Mouse (Mus musculus) hindbrain, embryonic 15.5 days (tissue): ENCODE results near the gene Fmnl3. TPM values are rescaled to one million over a fixed set of nuclear protein-coding genes. Genes with fewer than 3 reads are reported as not detected.
A peak's percentile ranks its signal among the peaks of the same experiment; 100 is the strongest.

Experiments
- ATAC-seq: fragments of 200-750 bp; cut with Nextera tagmentation; 2 replicates; pipeline ENCODE4 v1.8.0; 2017; ENCODE audit warnings: low read depth, moderate number of reproducible peaks, moderate TSS enrichment; ENCODE audit not compliant: low FRiP score
- H3K27ac ChIP-seq: fragments of 300-500 bp; sonication (generic); replicated peaks from 2 replicates; pipeline ENCODE4 v1.5.1; 2015; ENCODE audit warnings: mild to moderate bottlenecking, inconsistent platforms
- H3K27me3 ChIP-seq: fragments of 300-500 bp; sonication (generic); 2 replicates; pipeline ENCODE4 v1.6.1; 2015; ENCODE audit warnings: control low read depth, inconsistent platforms
- H3K36me3 ChIP-seq: fragments of 300-500 bp; sonication (generic); 2 replicates; pipeline ENCODE4 v1.6.1; 2015; ENCODE audit warnings: control low read depth, inconsistent platforms
- H3K4me1 ChIP-seq: fragments of 300-500 bp; sonication (generic); replicated peaks from 2 replicates; pipeline ENCODE4 v1.6.1; 2015; ENCODE audit warnings: control low read depth, inconsistent platforms
- H3K4me2 ChIP-seq: fragments of 300-500 bp; sonication (generic); 2 replicates; pipeline ENCODE4 v1.6.1; 2015; ENCODE audit warnings: moderate library complexity, mild to moderate bottlenecking, inconsistent platforms
- H3K4me3 ChIP-seq: fragments of 300-500 bp; sonication (generic); 2 replicates; pipeline ENCODE4 v1.5.1; 2015; ENCODE audit warnings: mild to moderate bottlenecking, inconsistent platforms
- H3K9ac ChIP-seq: fragments of 300-500 bp; sonication (generic); 2 replicates; pipeline ENCODE4 v1.6.1; 2015; ENCODE audit warnings: inconsistent platforms
- H3K9me3 ChIP-seq: fragments of 300-500 bp; sonication (generic); 2 replicates; pipeline ENCODE4 v1.6.1; 2016; ENCODE audit warnings: control low read depth, inconsistent platforms
- WGBS: fragments of 180-500 bp; shearing (Covaris S2); methylation state at CpG from one replicate; pipeline ENCODE4 v1.1.7; 2015; 5-methylcytosine and 5-hydroxymethylcytosine counted together
- polyA plus RNA-seq: library from polyadenylated mRNA; unstranded; fragments of >200 nt; fragmentation: Nextera tagmentation; extraction: Ambion mirVana; gene quantifications from 2 replicates; pipeline ENCODE4 v1.2.1, GENCODE M21; 2015

Gene Fmnl3
- polyA plus RNA-seq, result 8.9 and 9.1 TPM in 2 replicates

DNA sequence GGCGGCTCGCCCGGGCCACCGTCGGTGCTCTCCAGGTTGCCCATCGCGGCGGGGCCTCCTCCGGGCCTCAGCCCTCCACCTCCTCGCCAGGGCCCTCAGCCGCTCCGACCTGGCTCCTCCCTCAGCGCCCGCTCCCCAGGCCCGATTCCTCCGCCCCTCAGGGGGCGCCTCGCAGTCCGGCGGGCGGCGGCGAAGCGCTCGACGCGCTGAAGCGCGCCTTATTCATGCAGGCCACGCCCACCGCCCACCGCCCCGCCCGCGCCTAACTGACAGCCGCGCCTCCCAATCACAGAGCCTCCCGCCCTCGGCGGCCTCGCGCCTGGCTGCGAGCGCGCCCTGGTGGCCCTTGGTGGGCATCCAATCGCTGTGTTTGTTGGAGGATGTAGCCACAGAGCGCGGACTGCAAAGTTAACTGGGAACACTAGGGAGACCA is at the start of gene Fmnl3:
Gene Fmnl3, minus strand, starts transcription at position 224 of the 433 bp plus-strand sequence.
- WGBS, result under 1% methylated on average over 47 of the region's 48 CpGs
- peak within 1 kb of the TSS; percentile 70 for H3K4me2 ChIP-seq
- peak within 1 kb of the TSS; percentile 78 for H3K9ac ChIP-seq
- H3K4me1 ChIP-seq, result peaks cover 21% of the 10 kb centered on the region
- ATAC-seq, result peak; percentile 97
- H3K36me3 ChIP-seq, result no peaks in the 10 kb centered on the region
- peak within 1 kb of the TSS; percentile 86 for H3K27ac ChIP-seq
- H3K4me3 ChIP-seq, result peak within 1 kb of the TSS; percentile 90
- 0 out of 2 replicates have a peak, but pooled peaks cover 2% of the 10 kb centered on the region for H3K27me3 ChIP-seq
- H3K9me3 ChIP-seq, result no peaks in the 10 kb centered on the region

- Histone ChIP-seq H3K27ac (no peak overlapping the region), H3K4me1 (peaks cover 10% of the 10 kb centered on the region)
- 50% methylated on average over 17 of the region's 17 CpGs for WGBS
Measured at GRCm38 (mm10) chr15:99417692-99418271, 47.5 kb upstream of the Fmnl3 start.

GRCm38 (mm10) chr15:99416957-99417356 is 46.7 kb upstream of the Fmnl3 start:
- no peak for ATAC-seq
- no peak overlapping the region for H3K4me3 ChIP-seq
- no peaks in the 10 kb centered on the region for H3K27me3 ChIP-seq
- H3K4me1 ChIP-seq, result peaks cover 10% of the 10 kb centered on the region
- H3K9me3 ChIP-seq, result no peaks in the 10 kb centered on the region
- no peaks in the 10 kb centered on the region for H3K36me3 ChIP-seq
- H3K4me2 ChIP-seq, result no peak overlapping the region; the same call in 1 of the 2 replicates
- no peak overlapping the region for H3K27ac ChIP-seq
- 41% methylated on average over 4 of the region's 4 CpGs for WGBS
- no peak overlapping the region for H3K9ac ChIP-seq

More at GRCm38 (mm10) chr15:99417692-99418271, 47.5 kb upstream of the Fmnl3 start:
- H3K4me2 ChIP-seq, result no peak overlapping the region
- no peaks in the 10 kb centered on the region for H3K27me3 ChIP-seq
- ATAC-seq, result no peak
- H3K9me3 ChIP-seq, result no peaks in the 10 kb centered on the region
- no peak overlapping the region for H3K9ac ChIP-seq
- H3K36me3 ChIP-seq, result no peaks in the 10 kb centered on the region
- H3K4me3 ChIP-seq, result no peak overlapping the region

- no peaks in the 10 kb centered on the region for H3K27me3 ChIP-seq
- H3K9ac ChIP-seq, result no peak overlapping the region
- H3K9me3 ChIP-seq, result no peaks in the 10 kb centered on the region
- no peak overlapping the region for H3K27ac ChIP-seq
- H3K4me1 ChIP-seq, result peaks cover 10% of the 10 kb centered on the region
- peak overlapping the region; percentile 19; the same call in 1 of the 2 replicates for H3K4me2 ChIP-seq
- H3K4me3 ChIP-seq, result no peak overlapping the region
- WGBS, result 21% methylated on average over 13 of the region's 13 CpGs
- H3K36me3 ChIP-seq, result no peaks in the 10 kb centered on the region
- ATAC-seq, result peak; percentile 39; the same call in 1 of the 2 replicates
Measured at GRCm38 (mm10) chr15:99416348-99416882, 46.1 kb upstream of the Fmnl3 start.

DNA sequence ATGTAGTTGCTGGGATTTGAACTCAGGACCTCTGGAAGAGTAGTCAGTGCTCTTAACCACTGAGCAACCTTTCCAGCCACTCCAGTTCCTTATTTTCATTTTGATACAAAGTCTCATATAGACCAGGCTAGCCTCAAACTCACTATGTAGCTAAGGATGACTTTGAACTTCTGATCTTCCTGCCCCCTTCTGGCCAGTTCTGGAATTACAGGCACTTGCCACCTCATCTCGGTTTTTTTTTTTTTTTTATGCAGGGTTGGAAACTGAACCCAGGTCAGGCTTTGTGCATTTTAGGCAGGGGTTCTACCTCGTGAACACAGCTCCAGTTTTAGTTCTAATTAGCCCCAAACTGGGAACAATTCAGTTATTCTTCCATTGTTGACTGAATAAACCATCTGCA is 45.5 kb upstream of the Fmnl3 start:
- no peak overlapping the region for H3K4me2 ChIP-seq
- H3K27me3 ChIP-seq, result no peaks in the 10 kb centered on the region
- H3K9me3 ChIP-seq, result no peaks in the 10 kb centered on the region
- no peak overlapping the region for H3K9ac ChIP-seq
- H3K36me3 ChIP-seq, result no peaks in the 10 kb centered on the region
- ATAC-seq, result no peak
- no peak overlapping the region for H3K4me3 ChIP-seq
- no peak overlapping the region for H3K27ac ChIP-seq
- H3K4me1 ChIP-seq, result peaks cover 9% of the 10 kb centered on the region
- 25% methylated on average over 2 of the region's 2 CpGs for WGBS

DNA sequence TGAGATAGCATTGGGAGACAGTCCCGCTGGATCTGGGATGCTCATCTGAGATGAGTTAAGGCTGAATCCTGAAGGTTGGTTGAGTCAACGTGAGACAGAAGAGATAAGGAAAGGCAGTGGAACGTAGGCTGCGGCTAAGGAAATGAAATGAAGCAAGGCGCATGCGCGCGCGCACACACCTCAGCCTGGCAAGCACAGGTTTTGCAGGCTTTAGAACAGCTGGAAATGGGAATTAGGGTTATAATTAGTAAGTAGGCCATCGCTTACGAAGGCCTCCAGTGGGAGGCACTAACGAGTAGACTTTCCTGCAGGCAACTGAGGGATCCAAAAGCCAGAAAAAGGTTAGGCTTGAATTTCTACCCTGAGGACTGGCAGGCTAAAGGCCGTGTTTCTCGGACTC is 41.5 kb upstream of the Fmnl3 start:
- Histone ChIP-seq H3K4me1 (peaks cover 3% of the 10 kb centered on the region), H3K4me2 (no peak overlapping the region), H3K9me3 (no peaks in the 10 kb centered on the region), H3K27ac (no peak overlapping the region), H3K36me3 (peaks cover 30% of the 10 kb centered on the region), H3K27me3 (no peaks in the 10 kb centered on the region), H3K9ac (no peak overlapping the region), H3K4me3 (no peak overlapping the region)
- no peak for ATAC-seq
- 59% methylated on average over 14 of the region's 14 CpGs for WGBS

DNA sequence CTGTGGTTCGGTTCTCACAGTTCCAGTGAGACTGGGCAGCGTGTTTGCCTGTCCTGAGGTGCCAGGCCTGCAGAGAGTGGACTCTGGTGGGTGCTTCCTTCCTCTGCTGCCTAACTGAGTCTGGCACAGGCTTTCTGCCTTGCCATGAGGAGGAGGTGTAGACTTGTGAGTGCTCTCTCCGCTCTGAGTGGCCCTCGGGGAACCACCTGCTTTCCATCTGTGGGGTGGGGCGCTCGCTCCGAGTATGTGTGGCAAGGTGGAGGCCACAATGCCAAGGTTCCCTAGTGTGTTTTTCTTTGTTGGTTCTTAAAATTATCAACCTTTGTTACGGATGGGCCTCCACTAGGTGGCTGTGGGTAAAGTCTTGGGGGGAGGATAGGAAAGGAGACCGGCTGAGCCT is 38.6 kb upstream of the Fmnl3 start:
- ATAC-seq, result no peak
- Histone ChIP-seq H3K4me3 (no peak overlapping the region), H3K36me3 (peaks cover 59% of the 10 kb centered on the region), H3K9me3 (no peaks in the 10 kb centered on the region), H3K27ac (no peak overlapping the region), H3K4me2 (no peak overlapping the region), H3K27me3 (no peaks in the 10 kb centered on the region), H3K4me1 (no peaks in the 10 kb centered on the region), H3K9ac (no peak overlapping the region)
- 91% methylated on average over 9 of the region's 9 CpGs for WGBS

DNA sequence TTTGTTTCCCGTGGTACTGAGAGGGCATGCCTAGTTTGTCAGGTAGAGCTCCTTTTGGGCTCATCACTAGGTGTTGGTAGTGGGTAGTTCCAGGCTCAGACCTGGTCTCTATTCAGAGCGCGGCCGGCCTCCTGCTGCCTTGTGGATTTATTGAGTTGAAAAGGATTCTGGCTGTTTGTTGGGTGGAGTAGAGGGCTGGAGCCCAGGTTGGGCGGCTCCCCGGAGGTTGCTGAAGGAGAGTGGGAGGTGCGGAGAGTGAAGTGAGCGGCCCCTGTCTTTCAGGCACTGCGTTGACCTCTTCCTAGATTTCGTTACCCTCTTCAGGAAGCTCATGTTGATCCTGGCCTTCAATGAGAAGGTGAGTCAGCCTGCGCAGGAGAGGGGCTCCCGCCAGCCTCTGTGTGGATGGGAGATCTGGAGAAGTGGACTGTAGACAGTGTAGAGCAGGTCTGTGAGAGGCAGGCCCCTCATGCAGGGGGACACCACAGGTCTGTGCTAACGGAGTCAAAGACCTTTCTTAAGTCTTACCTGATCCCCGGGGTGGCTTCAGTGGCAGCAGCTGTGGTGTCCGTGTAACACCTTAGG is 36.8 kb upstream of the Fmnl3 start:
- Histone ChIP-seq H3K9me3 (no peaks in the 10 kb centered on the region), H3K27ac (no peak overlapping the region), H3K4me1 (no peaks in the 10 kb centered on the region), H3K36me3 (peaks cover 70% of the 10 kb centered on the region), H3K4me3 (no peak overlapping the region), H3K4me2 (no peak overlapping the region), H3K9ac (no peak overlapping the region), H3K27me3 (no peaks in the 10 kb centered on the region)
- no peak for ATAC-seq
- 91% methylated on average over 15 of the region's 15 CpGs for WGBS

- Histone ChIP-seq H3K4me1 (0 out of 2 replicates have a peak, but pooled peaks cover 3% of the 10 kb centered on the region), H3K27me3 (no peaks in the 10 kb centered on the region), H3K9ac (no peak overlapping the region), H3K4me2 (no peak overlapping the region), H3K9me3 (no peaks in the 10 kb centered on the region), H3K27ac (no peak overlapping the region), H3K36me3 (peaks cover 72% of the 10 kb centered on the region), H3K4me3 (no peak overlapping the region)
- ATAC-seq, result no peak
- 89% methylated on average over 9 of the region's 9 CpGs for WGBS
Measured at GRCm38 (mm10) chr15:99405150-99405549, 34.9 kb upstream of the Fmnl3 start.

DNA sequence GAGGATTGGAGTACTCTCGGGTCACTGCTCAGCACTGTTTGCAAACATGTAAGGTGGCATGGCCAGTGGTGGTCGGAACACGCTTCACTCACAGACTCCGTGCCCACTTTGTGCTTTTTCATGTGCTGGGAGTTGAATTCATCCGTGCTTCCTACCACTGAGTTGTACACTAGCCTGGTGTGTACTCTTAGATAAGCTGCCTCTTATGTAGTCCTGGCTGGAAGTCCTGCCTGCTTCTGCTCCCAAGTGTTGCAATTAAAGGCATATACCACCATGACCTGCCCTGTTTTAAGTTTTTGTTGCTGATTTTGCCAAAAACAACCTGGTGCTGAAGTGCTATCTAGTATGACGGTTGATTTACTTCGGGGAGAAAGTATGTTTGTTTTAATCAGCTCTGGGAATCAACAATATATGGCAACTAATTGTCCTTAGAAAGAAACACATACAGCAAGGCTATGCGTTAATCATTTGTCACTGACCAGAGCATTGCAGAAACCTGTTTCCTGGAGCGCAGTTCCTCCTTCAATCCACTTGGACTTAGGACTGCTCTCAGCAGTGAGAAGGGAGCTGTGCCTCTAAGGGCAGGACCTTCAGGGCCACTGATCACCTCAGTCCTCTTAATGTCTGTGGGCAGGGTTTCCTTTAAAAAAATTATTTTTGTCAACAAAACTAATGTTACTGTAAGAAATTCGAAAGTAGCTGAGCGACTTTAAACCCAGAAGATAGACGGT is 33.0 kb upstream of the Fmnl3 start:
- Histone ChIP-seq H3K27ac (no peak overlapping the region), H3K4me1 (peaks cover 12% of the 10 kb centered on the region), H3K36me3 (peaks cover 58% of the 10 kb centered on the region), H3K4me3 (no peak overlapping the region), H3K4me2 (no peak overlapping the region), H3K27me3 (no peaks in the 10 kb centered on the region), H3K9ac (no peak overlapping the region), H3K9me3 (no peaks in the 10 kb centered on the region)
- no peak for ATAC-seq
- WGBS, result 95% methylated on average over 12 of the region's 12 CpGs

DNA sequence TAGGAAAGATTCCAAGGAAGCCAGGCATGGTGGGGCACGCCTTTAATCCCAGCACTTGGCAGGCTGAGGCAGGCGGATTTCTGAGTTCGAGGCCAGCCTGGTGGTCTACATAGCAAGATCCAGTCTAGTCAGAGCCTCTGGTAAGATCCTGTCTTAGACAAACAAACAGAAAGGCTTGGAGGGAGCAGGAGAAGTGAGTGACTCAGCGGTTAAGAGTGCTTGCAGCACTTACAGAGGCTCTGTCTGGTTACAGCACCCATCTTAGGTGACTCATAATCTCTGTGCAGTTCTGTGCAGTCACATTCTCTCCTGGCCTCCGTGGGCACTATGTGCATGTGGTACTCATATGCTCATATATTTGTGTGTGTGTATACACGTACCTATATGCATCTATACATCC is 30.3 kb upstream of the Fmnl3 start:
- ATAC-seq, result no peak
- Histone ChIP-seq H3K4me3 (no peak overlapping the region), H3K27ac (no peak overlapping the region), H3K9ac (no peak overlapping the region), H3K27me3 (no peaks in the 10 kb centered on the region), H3K9me3 (no peaks in the 10 kb centered on the region), H3K4me2 (no peak overlapping the region), H3K36me3 (peaks cover 31% of the 10 kb centered on the region), H3K4me1 (peaks cover 28% of the 10 kb centered on the region)
- WGBS, result 92% methylated on average over 6 of the region's 6 CpGs
